Mouse (Mus musculus): ENCODE data around the gene Mpnd. TPM values are rescaled to one million over a fixed set of nuclear protein-coding genes. Genes with fewer than 3 reads are reported as not detected.

Mpnd gene
- polyA plus RNA-seq, 1 experiment from 2014 or later: 29.1 TPM

- no peak overlapping the region for H3K4me3 ChIP-seq
- peaks cover 68% of the 10 kb centered on the region for H3K4me1 ChIP-seq
- H3K27ac ChIP-seq: 0 out of 2 replicates have a peak overlapping the region, but pooled peaks have one; percentile 37
- no peak overlapping the region for H3K9ac ChIP-seq
- H3K36me3 ChIP-seq: peaks cover 70% of the 10 kb centered on the region
- no peaks in the 10 kb centered on the region for H3K9me3 ChIP-seq (replicated peaks)
- no peak overlapping the region for H3K4me2 ChIP-seq
- H3K27me3 ChIP-seq (replicated peaks): no peaks in the 10 kb centered on the region
- no peak for ATAC-seq
- WGBS (ENCODE audit: insufficient replicate concordance): 55% methylated on average over 2 of the region's 2 CpGs
These were observed 19.0 kb downstream of the Mpnd start for GRCm38 (mm10) chr17:56024476-56024875.

- Histone ChIP-seq H3K36me3 (peaks cover 70% of the 10 kb centered on the region), H3K9me3 (replicated peaks) (no peaks in the 10 kb centered on the region), H3K4me1 (peaks cover 73% of the 10 kb centered on the region), H3K4me3 (no peak overlapping the region), H3K9ac (no peak overlapping the region), H3K27me3 (replicated peaks) (no peaks in the 10 kb centered on the region), H3K4me2 (no peak overlapping the region), H3K27ac (no peak overlapping the region)
- no peak for ATAC-seq
- 69% methylated on average over 5 of the region's 5 CpGs for WGBS (ENCODE audit: insufficient replicate concordance)
These were observed 19.4 kb downstream of the Mpnd start for GRCm38 (mm10) chr17:56024931-56025330.

- Histone ChIP-seq H3K4me2 (no peak overlapping the region), H3K4me3 (no peak overlapping the region), H3K9ac (no peak overlapping the region), H3K27me3 (replicated peaks) (no peaks in the 10 kb centered on the region), H3K36me3 (peaks cover 74% of the 10 kb centered on the region), H3K27ac (no peak overlapping the region), H3K4me1 (peaks cover 86% of the 10 kb centered on the region), H3K9me3 (replicated peaks) (no peaks in the 10 kb centered on the region)
- ATAC-seq: no peak
- 73% methylated on average over 1 of the region's 1 CpGs for WGBS (ENCODE audit: insufficient replicate concordance)
These were observed 20.8 kb downstream of the Mpnd start for GRCm38 (mm10) chr17:56026303-56026702.

- H3K4me1 ChIP-seq: peaks cover 86% of the 10 kb centered on the region
- no peak overlapping the region for H3K9ac ChIP-seq
- no peak for ATAC-seq
- H3K9me3 ChIP-seq (replicated peaks): no peaks in the 10 kb centered on the region
- H3K4me2 ChIP-seq: no peak overlapping the region
- WGBS (ENCODE audit: insufficient replicate concordance): 69% methylated on average over 1 of the region's 1 CpGs
- H3K27me3 ChIP-seq (replicated peaks): no peaks in the 10 kb centered on the region
- peaks cover 76% of the 10 kb centered on the region for H3K36me3 ChIP-seq
- no peak overlapping the region for H3K27ac ChIP-seq
- H3K4me3 ChIP-seq: no peak overlapping the region
These were observed 21.4 kb downstream of the Mpnd start for GRCm38 (mm10) chr17:56026881-56027280.

GRCm38 (mm10) chr17:56027801-56028441 lies 22.4 kb downstream of the Mpnd start:
- no peak overlapping the region for H3K4me2 ChIP-seq
- no peak for ATAC-seq
- H3K9ac ChIP-seq: no peak overlapping the region
- H3K4me1 ChIP-seq: peaks cover 87% of the 10 kb centered on the region
- no peak overlapping the region for H3K4me3 ChIP-seq
- WGBS (ENCODE audit: insufficient replicate concordance): 83% methylated on average over 5 of the region's 5 CpGs
- no peak overlapping the region for H3K27ac ChIP-seq
- H3K9me3 ChIP-seq (replicated peaks): no peaks in the 10 kb centered on the region
- no peaks in the 10 kb centered on the region for H3K27me3 ChIP-seq (replicated peaks)
- H3K36me3 ChIP-seq: peaks cover 79% of the 10 kb centered on the region

DNA sequence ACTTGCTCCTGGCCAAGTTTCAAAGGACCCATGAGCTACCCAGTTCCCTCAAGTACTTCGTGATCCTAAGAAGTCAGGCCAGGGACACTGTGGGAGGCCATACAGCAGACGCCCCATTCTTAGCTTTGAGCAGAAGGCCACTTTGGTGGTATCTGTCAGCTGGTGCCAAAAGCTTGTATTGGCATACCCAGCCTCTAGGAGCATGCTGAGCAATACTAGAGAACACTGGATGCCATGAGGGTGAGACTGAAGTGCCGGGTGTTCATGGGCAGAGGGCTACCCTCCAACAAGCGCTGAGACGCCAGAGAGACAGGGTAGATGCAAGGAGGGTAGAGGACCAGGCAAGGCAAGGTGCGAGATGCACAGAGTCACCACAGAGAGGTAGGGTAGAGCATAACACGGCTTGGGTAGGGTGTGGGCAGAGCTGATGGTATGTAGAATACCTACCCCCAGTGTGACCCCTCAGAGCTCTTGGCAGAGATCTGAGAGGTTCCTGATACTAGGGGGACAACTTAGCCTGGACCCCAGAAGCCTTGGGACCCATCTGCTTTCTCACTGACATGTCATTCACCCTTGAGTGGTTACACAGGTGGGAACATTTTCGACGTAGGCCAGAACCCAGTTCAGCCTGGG lies 24.8 kb downstream of the Mpnd start:
- H3K4me1 ChIP-seq: peaks cover 88% of the 10 kb centered on the region
- H3K9me3 ChIP-seq (replicated peaks): no peaks in the 10 kb centered on the region
- WGBS (ENCODE audit: insufficient replicate concordance): 79% methylated on average over 9 of the region's 9 CpGs
- ATAC-seq: no peak
- H3K36me3 ChIP-seq: peaks cover 85% of the 10 kb centered on the region
- H3K27me3 ChIP-seq (replicated peaks): no peaks in the 10 kb centered on the region
- peak overlapping the region; percentile 65 for H3K27ac ChIP-seq
- H3K9ac ChIP-seq: no peak overlapping the region
- no peak overlapping the region for H3K4me2 ChIP-seq
- H3K4me3 ChIP-seq: no peak overlapping the region

DNA sequence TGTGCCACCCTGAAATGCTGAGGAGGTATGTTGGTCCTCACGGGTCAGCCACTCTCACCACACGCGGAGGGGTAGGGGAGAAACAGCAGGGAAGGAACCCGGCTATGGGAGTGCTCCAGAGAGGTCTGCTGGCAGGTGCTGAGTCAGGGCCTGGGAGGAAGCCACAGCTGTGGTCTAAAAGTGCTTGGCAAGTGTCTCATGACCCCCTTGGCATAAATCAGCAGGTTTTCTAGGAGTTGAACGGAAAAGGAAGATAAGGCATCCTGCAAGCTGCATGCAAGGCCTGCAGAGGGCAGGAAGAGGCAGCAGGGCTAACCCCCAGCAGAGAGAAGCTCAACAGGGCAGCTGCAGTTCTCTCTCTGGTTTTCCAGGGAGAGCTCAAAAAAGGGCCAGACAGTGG lies 25.4 kb downstream of the Mpnd start:
- ATAC-seq: peak; percentile 42
- Histone ChIP-seq H3K9ac (no peak overlapping the region), H3K36me3 (peaks cover 81% of the 10 kb centered on the region), H3K27ac (peak overlapping the region; percentile 65), H3K4me1 (peaks cover 86% of the 10 kb centered on the region), H3K4me3 (no peak overlapping the region), H3K4me2 (peak overlapping the region; percentile 12), H3K9me3 (replicated peaks) (no peaks in the 10 kb centered on the region), H3K27me3 (replicated peaks) (no peaks in the 10 kb centered on the region)
- WGBS (ENCODE audit: insufficient replicate concordance): 18% methylated on average over 5 of the region's 5 CpGs

- 73% methylated on average over 7 of the region's 7 CpGs for WGBS (ENCODE audit: insufficient replicate concordance)
- ATAC-seq: no peak
- Histone ChIP-seq H3K9me3 (replicated peaks) (no peaks in the 10 kb centered on the region), H3K4me3 (no peak overlapping the region), H3K9ac (no peak overlapping the region), H3K27ac (peak overlapping the region; percentile 65), H3K36me3 (peaks cover 76% of the 10 kb centered on the region), H3K4me2 (peak overlapping the region; percentile 12), H3K27me3 (replicated peaks) (no peaks in the 10 kb centered on the region), H3K4me1 (peaks cover 80% of the 10 kb centered on the region)
These were observed 25.9 kb downstream of the Mpnd start for GRCm38 (mm10) chr17:56031431-56031830.

- Histone ChIP-seq H3K36me3 (peaks cover 70% of the 10 kb centered on the region), H3K4me3 (no peak overlapping the region), H3K9ac (peak overlapping the region; percentile 37), H3K4me2 (peak overlapping the region; percentile 18; the same call in 1 of the 2 replicates), H3K27ac (peak overlapping the region; percentile 42; the same call in 1 of the 2 replicates), H3K4me1 (peaks cover 79% of the 10 kb centered on the region), H3K27me3 (replicated peaks) (no peaks in the 10 kb centered on the region), H3K9me3 (replicated peaks) (no peaks in the 10 kb centered on the region)
- 72% methylated on average over 6 of the region's 6 CpGs for WGBS (ENCODE audit: insufficient replicate concordance)
- ATAC-seq: no peak
These were observed 26.7 kb downstream of the Mpnd start for GRCm38 (mm10) chr17:56032127-56032733.

DNA sequence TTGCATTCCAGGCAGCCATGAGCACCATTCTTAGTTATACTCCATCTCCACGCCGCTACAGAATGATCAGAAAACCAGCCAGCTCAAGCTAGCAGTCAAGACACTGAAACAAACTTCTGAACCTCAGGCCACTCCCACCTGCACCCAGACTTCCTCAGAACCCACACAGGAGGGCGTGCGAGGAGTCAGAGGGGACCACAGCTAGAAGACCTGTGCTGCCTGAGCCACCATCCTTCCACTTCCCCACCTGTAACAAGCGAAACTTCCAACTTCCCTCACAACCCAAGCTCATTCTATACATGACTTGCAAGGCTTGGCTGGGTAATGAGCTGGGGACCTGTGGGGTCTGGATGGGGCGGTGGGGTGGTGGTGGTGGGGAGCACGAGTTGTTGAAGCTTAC lies 27.3 kb downstream of the Mpnd start:
- no peak for ATAC-seq
- Histone ChIP-seq H3K27ac (peak overlapping the region; percentile 42; the same call in 1 of the 2 replicates), H3K9ac (peak overlapping the region; percentile 36; the same call in 1 of the 2 replicates)

GRCm38 (mm10) chr17:56034040-56034725 lies 28.7 kb downstream of the Mpnd start:
- no peaks in the 10 kb centered on the region for H3K9me3 ChIP-seq (replicated peaks)
- H3K4me3 ChIP-seq: peak overlapping the region; percentile 87
- H3K27me3 ChIP-seq (replicated peaks): no peaks in the 10 kb centered on the region
- H3K9ac ChIP-seq: peak overlapping the region; percentile 97
- no peak for ATAC-seq
- H3K4me2 ChIP-seq: peak overlapping the region; percentile 71
- WGBS (ENCODE audit: insufficient replicate concordance): 70% methylated on average over 7 of the region's 7 CpGs
- H3K27ac ChIP-seq: peak overlapping the region; percentile 92
- peaks cover 50% of the 10 kb centered on the region for H3K36me3 ChIP-seq
- H3K4me1 ChIP-seq: peaks cover 74% of the 10 kb centered on the region

More for the DNA sequence above, 27.3 kb downstream of the Mpnd start:
- H3K4me1 ChIP-seq: peaks cover 77% of the 10 kb centered on the region
- peaks cover 64% of the 10 kb centered on the region for H3K36me3 ChIP-seq
- H3K9me3 ChIP-seq (replicated peaks): no peaks in the 10 kb centered on the region
- peak overlapping the region; percentile 18 for H3K4me2 ChIP-seq
- no peak overlapping the region for H3K4me3 ChIP-seq
- WGBS (ENCODE audit: insufficient replicate concordance): 64% methylated on average over 7 of the region's 7 CpGs
- H3K27me3 ChIP-seq (replicated peaks): no peaks in the 10 kb centered on the region

GRCm38 (mm10) chr17:56034726-56035100 lies 29.2 kb downstream of the Mpnd start:
- Histone ChIP-seq H3K4me1 (peaks cover 70% of the 10 kb centered on the region), H3K4me3 (peak overlapping the region; percentile 87), H3K27me3 (replicated peaks) (no peaks in the 10 kb centered on the region), H3K27ac (peak overlapping the region; percentile 92), H3K36me3 (peaks cover 45% of the 10 kb centered on the region), H3K9me3 (replicated peaks) (no peaks in the 10 kb centered on the region), H3K9ac (peak overlapping the region; percentile 97), H3K4me2 (peak overlapping the region; percentile 71)
- no peak for ATAC-seq
- WGBS (ENCODE audit: insufficient replicate concordance): 88% methylated on average over 6 of the region's 6 CpGs

All from liver, embryonic 12.5 days (tissue).